In genomic region chr19:12501370-12502347, GRCm38 (mm10) we compare ENCODE assay signal across 8 mouse cellular contexts. TPM values are rescaled to one million over a fixed set of nuclear protein-coding genes. Genes with fewer than 3 reads are reported as not detected.
DNase-seq lines count a peak whose midpoint lies in the region; ATAC-seq and TF ChIP-seq lines count a peak whose summit lies in the region.

Dtx4 (minus strand) TSS chr19:12501454.

- H3K4me3 ChIP-seq in bone marrow macrophage, adult 2 months (ENCODE audit: insufficient read depth, low read length): peak within 1 kb of the TSS; percentile 96
- H3K4me3 ChIP-seq in embryonic fibroblast, embryonic 13.5 days (ENCODE audit: insufficient read depth, low read length): peak within 1 kb of the TSS; percentile 45
- H3K4me3 ChIP-seq in heart, embryonic 10.5 days: peak within 1 kb of the TSS; percentile 82
- H3K4me3 ChIP-seq in kidney, embryonic 15.5 days (replicated peaks): peak within 1 kb of the TSS; percentile 72

- ATAC-seq in kidney, embryonic 15.5 days (replicated peaks; ENCODE audit: low FRiP score): peak; percentile 95
- peak; percentile 99 for ATAC-seq in monocyte, adult 5-6 weeks (replicated peaks; ENCODE audit: insufficient number of reproducible peaks, low FRiP score, low TSS enrichment, poor library complexity, severe bottlenecking)

- H3K27me3 ChIP-seq in heart, embryonic 10.5 days (ENCODE audit: insufficient read depth, poor library complexity, severe bottlenecking): peaks cover 29% of the 10 kb centered on the region
- H3K27me3 ChIP-seq in kidney, embryonic 15.5 days: 0 out of 2 replicates have a peak, but pooled peaks cover 6% of the 10 kb centered on the region

- H3K9me3 ChIP-seq in heart, embryonic 10.5 days: no peaks in the 10 kb centered on the region
- H3K9me3 ChIP-seq in kidney, embryonic 15.5 days (replicated peaks): no peaks in the 10 kb centered on the region

- peak within 1 kb of the TSS; percentile 70 for H3K9ac ChIP-seq in kidney, embryonic 15.5 days

- under 1% methylated on average over 78 of the region's 80 CpGs for WGBS in heart, embryonic 10.5 days
- under 1% methylated on average over 74 of the region's 80 CpGs for WGBS in kidney, embryonic 15.5 days

- DNase-seq in 416B (ENCODE audit: low read depth) (peak; percentile 94), liver (peak; percentile 86)
- peak; percentile 94 for DNase-seq in heart, embryonic 10.5 days (ENCODE audit: low spot score)
- DNase-seq in spleen, postnatal 4 days (ENCODE audit: low spot score in 2 of 2): peak; percentile 88 to 94

- peak; percentile 75 for TF ChIP-seq CTCF in bone marrow macrophage, adult 2 months (IDR thresholded peaks at IDR 0.05; ENCODE audit: low read depth, low read length)
- peak; percentile 93 for TF ChIP-seq CTCF in embryonic fibroblast, embryonic 13.5 days (IDR thresholded peaks at IDR 0.05; ENCODE audit: borderline replicate concordance, insufficient read depth, low read length)

- peak within 1 kb of the TSS; percentile 68 for H3K27ac ChIP-seq in bone marrow macrophage, adult 2 months (ENCODE audit: insufficient read depth, low read depth, low read length)
- H3K27ac ChIP-seq in embryonic fibroblast, embryonic 13.5 days (ENCODE audit: insufficient read depth, low read length): peak within 1 kb of the TSS; percentile 28; the same call in 1 of the 2 replicates
- peak within 1 kb of the TSS; percentile 85 for H3K27ac ChIP-seq in heart, embryonic 10.5 days
- peak within 1 kb of the TSS; percentile 86 for H3K27ac ChIP-seq in kidney, embryonic 15.5 days

- no peaks in the 10 kb centered on the region for H3K36me3 ChIP-seq in heart, embryonic 10.5 days
- no peaks in the 10 kb centered on the region for H3K36me3 ChIP-seq in kidney, embryonic 15.5 days

- H3K4me1 ChIP-seq in bone marrow macrophage, adult 2 months (ENCODE audit: control insufficient read depth, insufficient read depth, low read length): peaks cover 15% of the 10 kb centered on the region
- H3K4me1 ChIP-seq in embryonic fibroblast, embryonic 13.5 days (ENCODE audit: control insufficient read depth, insufficient read depth, low read length): peaks cover 5% of the 10 kb centered on the region; the same call in 1 of the 2 replicates
- H3K4me1 ChIP-seq in heart, embryonic 10.5 days: 0 out of 2 replicates have a peak, but pooled peaks cover 15% of the 10 kb centered on the region
- peaks cover 13% of the 10 kb centered on the region for H3K4me1 ChIP-seq in kidney, embryonic 15.5 days

- H3K4me2 ChIP-seq in kidney, embryonic 15.5 days: peak within 1 kb of the TSS; percentile 89

- no peak for TF ChIP-seq POLR2A in bone marrow macrophage, adult 2 months (IDR thresholded peaks at IDR 0.05; ENCODE audit: borderline replicate concordance, low read depth, low read length)
- peak; percentile 48; the same call in 1 of the 2 replicates for TF ChIP-seq POLR2A in embryonic fibroblast, embryonic 13.5 days (IDR thresholded peaks at IDR 0.05; ENCODE audit: low read depth, low read length)

RNA-seq across cellular contexts. Expression of gene Dtx4, which starts in this region (rescaled TPM):
- polyA plus RNA-seq in bone marrow macrophage, adult 2 months (2012; ENCODE audit: insufficient read depth, insufficient read length, missing spikeins): 18.5 and 19.3 TPM in 2 replicates
- polyA plus RNA-seq in embryonic fibroblast, embryonic 13.5 days (2011; ENCODE audit: insufficient read length, low read depth, missing spikeins): 6.2 and 10.4 TPM in 2 replicates
- 0.91 and 2.9 TPM in 2 replicates for polyA plus RNA-seq in heart, embryonic 10.5 days (2016; fragmentation: Nextera tagmentation; extraction: Ambion mirVana)
- 6.2 and 6.7 TPM in 2 replicates for polyA plus RNA-seq in kidney, embryonic 15.5 days (2015; fragmentation: Nextera tagmentation; extraction: Ambion mirVana)
- total RNA-seq in monocyte, adult 5-6 weeks (2017): 2.6 to 4.2 TPM (median 2.7 TPM) in 3 replicates

Comparison
In these comparisons a context has a peak if more than half of its experiments do, and no peak if none do; other contexts are left out.
1. Peak in every context shown above with its lines: DNase-seq, ATAC-seq, H3K4me3 ChIP-seq and H3K27ac ChIP-seq.
2. H3K27ac ChIP-seq: peak in every context shown above with its lines; median percentile 86 in kidney, embryonic 15.5 days; 85 in heart, embryonic 10.5 days; 68 in bone marrow macrophage, adult 2 months; 28 in embryonic fibroblast, embryonic 13.5 days.
3. H3K4me3 ChIP-seq: peak in every context shown above with its lines; median percentile 96 in bone marrow macrophage, adult 2 months; 82 in heart, embryonic 10.5 days; 72 in kidney, embryonic 15.5 days; 45 in embryonic fibroblast, embryonic 13.5 days.